Mouse (Mus musculus) v-Abl transformed pro-B cells (cell line): Measurements from ENCODE around the gene Cd81.

Source experiments
- in situ Hi-C, 2 experiments: fragments of 400-800 bp; cut with MboI; formaldehyde crosslinking; loops; one replicate each; pipeline ENCODE4 v1.15.1; 2025; ENCODE audit not compliant: unreplicated experiment in 2 of 2

The Cd81 gene

DNA sequence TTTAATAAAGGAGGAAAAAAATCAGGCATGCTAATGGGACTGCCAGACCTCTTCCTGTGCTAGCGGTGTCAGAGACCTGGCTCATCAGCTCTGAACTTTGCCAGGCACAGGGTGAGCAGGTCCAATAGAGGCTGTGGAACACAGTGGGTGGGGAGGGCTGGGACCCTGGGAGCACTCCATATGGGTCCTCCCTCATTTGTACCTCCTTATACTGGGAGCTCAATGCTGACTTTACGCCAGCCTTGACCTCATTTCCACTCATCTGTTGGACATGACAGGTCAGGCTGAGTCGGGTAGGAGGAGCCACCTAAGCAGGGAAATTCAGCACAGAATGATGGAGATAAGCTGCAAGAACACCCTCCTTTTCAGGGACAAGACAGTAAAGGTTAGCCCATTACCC is 15.4 kb downstream of the Cd81 start:
- in situ Hi-C loops: loop anchor here (5.0 to 25.0 kb wide), 3 partner anchors 61 to 1494 kb away; partner anchors contain the start of genes Ppfia1 (in 2 of the 2) and Tspan32 (in 2 of the 2)

DNA sequence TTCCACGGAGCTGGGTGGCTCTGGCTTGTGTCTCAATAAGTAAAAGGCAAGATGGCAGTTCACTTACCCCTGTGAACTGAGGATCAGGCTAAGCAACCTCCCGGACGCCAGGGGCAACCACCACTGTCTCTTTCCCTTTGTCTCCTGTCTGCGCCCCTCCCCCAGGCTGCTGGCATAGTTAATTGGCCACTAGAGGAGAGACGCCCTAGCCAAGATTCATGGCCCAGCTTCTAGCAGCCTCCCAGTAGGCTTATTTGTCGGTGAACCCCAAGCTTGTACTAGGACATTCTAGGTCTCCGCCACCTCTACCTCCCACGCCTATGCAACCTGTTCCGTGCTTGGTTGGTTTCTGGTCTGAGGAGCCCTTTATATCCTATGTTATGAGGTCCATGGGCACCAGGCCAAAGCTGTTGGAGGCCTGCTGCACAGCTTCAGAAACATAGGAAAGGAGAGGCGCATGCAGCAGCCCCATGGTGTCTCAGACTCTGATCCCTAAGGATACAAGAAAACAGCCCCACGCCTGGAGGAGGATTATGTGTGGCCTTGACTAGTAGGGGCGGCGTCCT is 15.9 kb downstream of the Cd81 start:
- in situ Hi-C loops: loop anchor here (5.0 to 25.0 kb wide), 3 partner anchors 61 to 1494 kb away; partner anchors contain the start of genes Ppfia1 (in 2 of the 2) and Tspan32 (in 2 of the 2)

DNA sequence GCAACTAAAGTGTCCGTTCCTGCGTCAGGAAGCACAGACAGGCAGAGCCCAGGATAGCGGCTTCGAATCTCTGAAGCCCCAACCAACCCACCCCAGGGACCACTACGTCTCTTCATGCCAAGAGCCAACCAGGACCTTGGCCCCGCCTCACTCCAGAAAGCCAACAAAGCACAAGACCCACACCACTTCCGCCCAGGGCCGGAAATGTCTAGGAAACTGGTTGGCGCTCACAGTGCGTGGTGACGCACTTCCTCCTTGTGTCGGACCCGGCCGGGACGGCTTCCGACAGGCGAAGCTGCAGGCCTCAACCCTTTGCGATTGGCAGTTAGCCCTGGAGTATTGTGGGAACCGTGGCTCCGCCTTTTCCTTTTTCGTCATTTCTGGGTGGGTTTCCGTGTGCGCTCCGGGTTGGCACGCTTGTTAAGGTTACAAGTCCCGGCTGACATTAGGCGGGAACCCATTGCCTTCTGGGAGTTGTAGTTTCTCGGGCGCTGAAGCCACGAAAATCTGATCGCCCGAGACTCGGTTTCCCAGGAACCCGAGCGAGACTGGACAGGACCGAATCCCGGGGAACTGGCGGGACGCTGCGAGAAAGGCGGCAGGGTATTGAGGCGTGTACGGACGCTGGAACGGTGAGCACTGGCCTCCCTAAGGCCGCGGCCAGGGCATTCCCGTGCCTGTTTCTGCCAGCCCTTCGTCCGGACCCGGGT is 16.5 kb downstream of the Cd81 start, which contains the start of gene Tssc4:
Gene Tssc4 (plus strand): TSS at position 368 of the 710 bp plus-strand sequence.
- in situ Hi-C loops: loop anchor here (5.0 to 25.0 kb wide), 3 partner anchors 62 to 1493 kb away; partner anchors contain the start of genes Ppfia1 (in 2 of the 2) and Tspan32 (in 2 of the 2)

DNA sequence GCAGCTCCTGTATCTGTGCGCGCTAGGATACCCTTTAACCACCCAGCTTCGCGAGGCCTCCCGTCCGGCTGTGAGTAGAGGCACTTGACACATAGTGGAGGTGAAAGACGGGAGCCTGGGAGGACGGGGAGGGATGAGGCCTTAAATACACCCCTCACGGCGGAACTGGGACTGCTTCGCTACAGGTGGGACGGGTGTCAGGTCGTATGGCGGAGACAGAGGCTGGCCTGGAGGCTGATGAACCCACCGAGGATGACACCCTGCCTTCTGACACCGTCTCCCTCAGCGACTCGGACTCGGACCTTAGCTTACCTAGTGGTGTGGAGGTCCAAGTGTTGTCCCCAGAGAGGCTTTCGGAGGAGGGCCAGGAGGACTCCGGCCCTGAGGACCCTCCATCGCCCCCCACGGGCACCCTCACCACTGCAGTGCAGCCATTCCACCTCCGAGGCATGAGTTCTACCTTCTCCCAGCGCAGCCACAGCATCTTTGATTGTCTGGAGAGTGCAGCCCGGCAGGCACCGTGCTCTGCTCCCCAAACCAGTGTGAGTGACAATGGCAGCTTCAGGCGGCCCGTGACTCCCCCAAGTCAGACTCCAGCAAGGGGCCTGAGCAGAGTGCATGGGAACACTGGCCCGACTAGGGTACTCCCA is 17.3 kb downstream of the Cd81 start:
- in situ Hi-C loops: loop anchor here (5.0 to 25.0 kb wide), 3 partner anchors 63 to 1492 kb away; partner anchors contain the start of genes Ppfia1 (in 2 of the 2) and Tspan32 (in 2 of the 2)

DNA sequence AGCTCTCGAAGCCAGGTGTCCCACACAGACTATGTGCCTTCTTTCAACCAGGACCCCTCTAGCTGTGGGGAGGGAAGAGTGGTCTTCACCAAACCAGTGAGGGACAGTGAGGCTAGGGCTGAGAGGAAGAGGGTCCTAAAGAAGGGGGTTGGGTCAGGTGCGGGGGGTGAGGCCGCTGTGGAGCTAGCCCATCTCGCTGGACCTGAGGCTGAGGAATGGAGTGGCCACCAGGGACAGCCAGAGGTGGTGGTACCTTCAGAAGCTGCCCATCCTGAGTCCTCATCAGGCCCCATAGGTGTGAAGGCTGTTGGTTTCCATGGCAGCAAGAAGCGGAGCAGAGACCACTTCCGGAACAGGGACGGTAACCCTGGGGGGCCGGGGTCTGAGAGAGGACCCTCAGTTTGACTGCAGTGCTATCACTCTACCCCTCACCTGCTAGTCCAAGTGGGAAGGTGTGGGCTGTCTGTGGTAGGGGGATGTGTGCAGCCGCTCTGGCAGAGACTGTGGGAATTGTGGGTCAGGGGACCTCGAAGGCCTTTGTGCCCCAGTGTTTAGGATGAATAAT is 18.0 kb downstream of the Cd81 start:
- in situ Hi-C loops: loop anchor here (25.0 kb wide), 2 partner anchors 558 to 1492 kb away; partner anchors contain the start of gene Ppfia1 (in 2 of the 2)

DNA sequence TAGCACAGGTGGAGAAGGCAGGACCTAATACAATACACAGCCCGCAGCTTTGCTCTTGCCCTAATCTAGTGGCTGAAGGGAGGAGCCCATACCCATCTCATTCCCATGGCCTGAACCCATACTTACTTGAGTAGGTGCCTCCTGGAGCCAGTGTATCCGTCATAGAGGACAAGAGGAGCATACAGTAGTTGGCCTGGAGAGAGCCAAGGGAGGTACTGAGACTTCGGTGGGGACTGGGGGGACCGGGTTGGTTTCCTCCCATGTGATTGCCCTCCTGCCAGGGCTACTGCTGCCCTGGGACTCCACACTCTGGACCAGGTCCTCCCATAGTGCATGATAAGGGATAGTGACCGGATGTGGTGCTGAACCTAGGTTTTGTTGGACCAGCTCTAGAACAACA is 20.1 kb downstream of the Cd81 start:
- in situ Hi-C loops: loop anchor here (25.0 kb wide), 2 partner anchors 560 to 1490 kb away; partner anchors contain the start of gene Ppfia1 (in 2 of the 2)

DNA sequence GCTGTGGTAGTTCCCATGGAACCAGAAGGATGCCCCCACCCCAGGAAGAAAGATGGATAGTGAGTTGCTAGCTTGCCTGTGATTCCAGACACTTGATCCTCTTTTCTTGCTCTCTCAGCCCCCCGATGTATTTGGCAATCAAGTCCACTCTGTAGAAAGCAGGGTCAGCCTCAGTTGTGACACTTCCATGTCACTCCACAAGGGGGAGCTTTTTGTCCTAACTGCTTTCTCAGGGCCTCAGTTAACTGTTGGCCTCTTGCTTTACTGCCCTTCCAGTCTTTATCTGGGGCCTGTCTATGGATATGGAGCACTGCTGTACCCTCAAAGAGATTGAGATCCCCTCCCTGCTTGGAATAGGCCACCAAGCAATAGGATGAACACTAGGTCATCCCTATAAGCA is 20.5 kb downstream of the Cd81 start:
- in situ Hi-C loops: loop anchor here (25.0 kb wide), 2 partner anchors 561 to 1489 kb away; partner anchors contain the start of gene Ppfia1 (in 2 of the 2)

DNA sequence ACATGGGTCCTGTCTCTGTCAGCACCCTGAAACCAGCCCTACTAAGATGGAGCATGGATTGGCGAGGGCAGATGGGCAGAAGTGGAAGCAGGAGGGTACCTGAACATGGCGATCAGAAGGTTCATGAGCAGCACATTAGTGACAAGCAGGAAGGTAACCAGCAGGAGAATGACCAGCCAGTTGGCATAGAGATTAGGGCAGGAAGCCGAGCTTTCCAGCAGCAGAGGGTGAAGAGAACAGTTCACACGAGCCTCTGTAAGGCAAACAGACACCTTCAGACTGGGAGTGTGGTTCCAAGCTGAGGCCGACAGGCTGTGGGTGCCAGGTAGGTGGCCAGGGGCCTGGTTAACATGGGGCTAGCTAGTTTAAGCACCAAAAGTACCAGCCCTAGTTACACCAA is 22.9 kb downstream of the Cd81 start:
- in situ Hi-C loops: loop anchor here in 1 of 2 experiments (25.0 kb wide), 1 partner anchor 338 kb away; the partner anchor contains the start of gene Ins2

DNA sequence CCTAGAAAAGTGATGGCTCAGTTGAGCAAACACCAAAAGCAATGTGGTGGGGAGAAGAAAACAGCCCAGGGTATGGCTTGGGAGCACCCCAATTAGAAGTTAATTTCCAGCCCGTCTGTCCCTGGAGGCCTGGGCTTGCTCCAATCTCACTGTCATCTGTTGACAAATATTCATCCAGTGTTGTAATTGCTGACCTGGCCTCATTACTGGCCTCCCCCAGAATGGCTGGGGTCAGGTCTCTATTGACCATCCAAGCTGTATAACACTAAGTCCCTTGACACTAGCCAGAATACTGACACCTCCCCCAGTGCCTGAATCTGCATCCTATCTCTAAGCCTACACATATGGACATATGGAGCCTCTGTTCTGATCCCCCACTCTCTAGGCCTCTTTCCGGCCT is 24.8 kb downstream of the Cd81 start:
- in situ Hi-C loops: loop anchor here in 1 of 2 experiments (25.0 kb wide), 1 partner anchor 340 kb away; the partner anchor contains the start of gene Ins2

DNA sequence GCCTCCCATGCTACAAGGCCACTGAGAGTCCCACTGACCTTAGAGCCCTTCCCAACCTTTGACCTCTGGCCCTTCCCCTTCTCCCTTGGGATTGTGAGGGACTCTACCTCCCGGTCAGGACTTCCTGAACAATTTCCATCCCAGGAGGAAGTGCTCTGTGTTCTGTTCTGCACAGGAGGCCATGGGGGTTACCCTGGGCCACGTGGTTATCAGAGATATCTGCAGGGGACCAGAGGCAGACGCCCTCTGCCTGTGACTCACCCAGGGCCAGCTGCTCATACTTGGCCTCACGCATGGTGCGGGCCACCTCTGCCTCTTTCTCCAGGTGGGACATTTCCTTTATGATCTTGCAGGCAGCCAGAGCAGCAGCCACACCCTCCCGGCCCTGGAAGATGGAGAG is 29.5 kb downstream of the Cd81 start:
- in situ Hi-C loops: loop anchor here (10.0 to 25.0 kb wide), 2 partner anchors 287 to 345 kb away; partner anchors contain the start of gene Ins2 (in 1 of the 2)

DNA sequence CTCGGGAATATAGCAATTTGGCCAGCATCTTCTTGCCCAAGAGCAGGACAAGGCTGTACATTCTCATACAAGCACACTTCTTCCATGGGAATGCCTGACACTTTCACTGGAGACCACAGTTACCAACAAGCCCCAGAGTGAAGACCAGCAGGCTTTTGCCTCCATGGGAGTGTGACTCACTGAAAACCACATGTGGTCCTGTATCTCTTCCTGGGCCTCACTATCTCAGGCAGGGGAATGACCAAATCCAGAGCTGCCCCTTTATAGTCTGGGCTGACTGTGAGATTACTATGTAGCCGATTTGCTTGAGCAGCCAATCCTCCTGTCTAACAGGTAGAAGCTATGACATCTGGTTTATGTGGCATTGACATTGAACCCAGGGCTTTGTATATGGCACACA is 31.2 kb downstream of the Cd81 start:
- in situ Hi-C loops: loop anchor here (10.0 to 25.0 kb wide), 2 partner anchors 289 to 346 kb away; partner anchors contain the start of gene Ins2 (in 1 of the 2)

DNA sequence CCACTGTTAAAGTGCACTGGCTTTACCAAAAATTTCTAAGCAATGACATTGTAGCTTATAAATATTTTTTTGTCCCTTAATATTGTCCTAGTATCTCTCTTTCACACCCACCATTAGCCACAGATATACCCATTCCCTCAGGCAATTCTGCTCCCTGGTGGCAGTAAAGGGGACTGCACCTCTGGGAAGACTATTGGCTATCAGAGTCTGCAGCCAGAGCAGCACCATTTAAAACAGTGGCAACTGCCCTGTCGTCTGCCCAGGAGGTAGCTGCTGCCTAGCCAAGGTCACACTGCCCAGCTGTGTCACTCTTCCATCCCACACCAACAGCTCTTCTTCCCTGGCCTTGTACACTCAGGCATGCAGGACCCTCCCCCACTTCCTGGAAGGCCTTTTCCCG is 33.8 kb downstream of the Cd81 start:
- in situ Hi-C loops: loop anchor here (5.0 to 25.0 kb wide), 3 partner anchors 194 to 349 kb away; partner anchors contain the start of gene Ins2 (in 1 of the 2)

DNA sequence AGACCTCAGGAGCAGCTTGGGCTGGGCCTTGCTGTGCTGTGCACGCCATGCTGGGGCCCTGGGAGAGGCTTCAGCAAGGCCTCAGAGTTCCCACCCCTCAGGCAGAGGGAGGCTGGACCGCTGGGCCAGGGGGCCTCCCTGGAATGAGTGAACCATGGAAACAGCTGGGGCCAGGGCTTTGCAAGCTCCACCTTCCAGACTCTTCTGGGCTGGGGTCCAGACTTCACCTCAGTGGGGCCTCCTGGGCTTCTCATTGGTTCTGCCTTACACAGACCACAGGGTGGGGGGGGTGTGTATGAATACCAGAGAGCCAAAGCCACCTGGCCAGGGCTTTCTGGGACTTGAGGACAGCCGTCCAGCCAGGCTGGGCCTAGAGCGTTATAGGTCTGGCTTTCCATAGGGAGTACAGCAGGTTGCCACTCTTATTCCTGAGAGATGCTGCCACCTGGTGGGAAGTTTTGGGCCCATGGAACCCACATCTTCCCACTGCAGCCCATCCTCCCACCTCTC is 34.6 kb downstream of the Cd81 start:
- in situ Hi-C loops: loop anchor here (5.0 to 25.0 kb wide), 3 partner anchors 195 to 350 kb away; partner anchors contain the start of gene Ins2 (in 1 of the 2)

DNA sequence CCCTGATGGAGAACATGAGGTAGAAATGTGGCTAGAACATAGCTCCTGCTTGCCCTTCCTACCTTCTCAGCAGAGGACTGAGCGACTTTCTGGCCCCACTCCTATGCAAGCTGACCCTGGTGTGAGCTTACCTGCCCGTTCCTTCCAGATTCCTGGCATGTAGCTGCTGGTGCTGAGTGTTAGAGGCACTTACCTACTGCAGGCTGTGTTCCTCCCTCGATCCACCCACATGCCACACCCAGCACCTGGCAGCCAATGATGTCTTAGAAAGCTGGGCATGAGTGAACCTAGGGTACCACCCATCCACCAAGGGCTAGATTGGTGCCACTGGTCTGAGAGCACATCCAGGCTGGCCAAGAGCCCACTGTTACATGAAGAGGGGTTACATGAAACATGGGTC is 41.3 kb downstream of the Cd81 start:
- in situ Hi-C loops: loop anchor here in 1 of 2 experiments (25.0 kb wide), 1 partner anchor 357 kb away; the partner anchor contains the start of gene Ins2

DNA sequence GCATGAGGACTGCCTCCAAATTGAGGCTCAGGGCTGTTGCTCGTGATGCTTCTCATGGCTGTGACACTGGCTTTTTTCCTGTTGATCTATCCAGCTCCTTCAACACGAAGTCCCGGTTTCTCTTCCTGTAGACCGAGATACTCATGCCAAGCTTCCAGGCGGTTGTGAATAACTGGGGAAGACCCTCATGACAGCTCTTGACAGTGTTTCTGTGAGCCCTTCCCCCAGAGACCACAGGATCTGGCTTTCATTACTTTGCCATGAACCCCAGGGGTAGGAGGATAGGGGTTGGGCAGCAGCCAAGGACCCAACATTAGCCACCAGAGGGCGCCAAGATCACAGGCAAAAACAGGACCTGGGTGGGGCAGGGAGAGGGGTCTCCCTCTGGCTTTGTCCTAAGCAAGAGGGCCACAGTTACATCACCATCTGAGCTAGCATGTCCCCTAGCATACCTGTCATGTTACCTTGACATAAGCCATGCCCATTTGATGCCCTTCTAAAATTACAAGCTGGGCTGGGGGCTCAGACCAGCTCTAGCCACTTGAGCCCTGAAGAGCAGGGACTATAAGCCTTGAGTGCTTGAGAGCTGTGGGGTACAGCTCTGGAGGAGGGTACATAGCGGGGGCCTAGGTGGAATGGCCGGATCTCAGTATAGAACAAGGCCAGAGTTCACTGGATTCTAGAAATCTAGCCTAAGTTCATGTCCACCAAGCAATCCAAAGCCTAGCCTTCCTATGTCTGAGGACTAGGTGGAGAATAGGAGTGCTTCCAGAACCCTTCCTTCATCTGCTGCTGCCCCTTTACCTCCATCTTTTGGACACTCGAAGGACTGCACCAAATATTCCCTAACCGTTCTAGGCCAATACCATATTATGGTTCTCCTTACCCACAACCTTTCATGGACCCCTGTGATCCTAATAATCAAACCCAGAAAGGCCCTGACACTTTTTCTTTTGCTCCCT is 42.3 kb downstream of the Cd81 start, which contains the start of gene Trpm5:
Gene Trpm5 (minus strand): TSS at position 51 of the 962 bp plus-strand sequence.
- in situ Hi-C loops: loop anchor here in 1 of 2 experiments (25.0 kb wide), 1 partner anchor 358 kb away; the partner anchor contains the start of gene Ins2

DNA sequence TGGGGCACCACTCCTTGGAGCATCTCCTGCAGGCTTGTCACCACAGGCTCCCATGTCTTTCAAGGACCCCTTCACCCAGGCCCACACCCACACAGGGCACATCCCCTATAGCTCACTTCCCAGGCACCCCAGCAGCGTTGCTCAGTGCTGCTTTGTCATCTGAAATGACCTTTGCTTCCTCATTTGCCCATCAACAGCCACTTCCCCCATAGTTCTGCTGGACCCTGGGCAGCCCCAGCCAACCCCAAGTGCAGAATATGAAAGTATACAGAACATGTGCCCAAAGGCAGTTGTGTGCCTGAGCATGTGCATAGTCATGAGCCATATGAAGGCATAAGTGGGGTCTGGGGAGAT is 43.0 kb downstream of the Cd81 start:
- in situ Hi-C loops: loop anchor here in 1 of 2 experiments (25.0 kb wide), 1 partner anchor 358 kb away; the partner anchor contains the start of gene Ins2

DNA sequence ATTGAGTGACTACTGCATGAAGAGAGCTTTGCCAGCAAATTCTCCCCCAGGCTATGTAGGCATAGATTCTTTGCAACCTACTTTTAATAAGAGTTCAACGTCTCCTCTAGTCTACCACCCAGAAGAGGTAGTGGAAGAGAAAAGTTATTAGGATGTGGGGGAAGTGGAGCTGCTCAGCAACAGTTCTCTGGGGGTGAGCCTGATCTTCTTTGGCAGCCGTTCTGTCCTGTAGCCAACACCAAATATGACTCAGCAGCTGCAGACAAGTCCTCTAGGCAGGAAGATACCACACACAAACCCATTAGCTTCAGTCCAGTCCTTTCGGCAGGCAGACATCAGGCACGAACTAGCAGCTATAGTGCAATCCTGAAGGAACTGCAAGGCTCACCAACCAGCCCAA is 48.2 kb downstream of the Cd81 start:
- in situ Hi-C loops: no loop called here

DNA sequence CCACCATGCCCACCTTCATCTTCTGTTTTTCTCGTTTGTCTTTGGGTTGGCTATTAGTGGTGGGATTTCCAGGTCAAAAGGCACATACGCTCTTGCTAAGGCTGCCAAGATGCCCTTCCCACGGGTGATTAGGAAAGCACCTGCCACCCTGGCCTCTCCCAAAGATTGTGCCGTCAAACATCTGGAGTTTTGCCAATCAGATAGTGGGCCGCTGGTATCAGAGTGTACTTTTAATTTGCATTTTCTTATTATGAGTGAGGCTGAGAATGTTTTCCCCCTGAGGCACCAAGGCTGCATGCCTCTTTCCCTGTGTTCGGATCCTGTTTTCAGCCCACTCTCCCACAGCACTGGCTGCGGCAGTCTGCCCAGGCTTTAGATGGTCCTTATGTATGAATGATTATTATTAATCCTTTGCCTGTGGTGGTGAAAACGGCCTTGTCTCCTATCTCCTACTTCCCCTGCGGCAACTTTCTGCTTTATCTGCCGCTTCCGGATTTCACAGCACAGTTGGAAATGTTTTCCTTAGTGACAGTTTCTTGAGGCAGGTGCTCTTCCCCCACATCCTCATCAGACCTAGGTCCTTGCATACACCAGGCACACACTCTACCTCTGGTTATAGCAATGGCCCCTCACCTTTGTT is 52.8 kb downstream of the Cd81 start:
- in situ Hi-C loops: no loop called here
